Mouse (Mus musculus): ENCODE measurements at regions not wholly inside any gene's neighbourhood (a gene's known extent, or its start where the extent isn't known, plus 50 kb on each side); places are given as distances from the start of the nearest gene placed in this dataset.
"Not testable (repeated sequence)": the region's sequence is repeated elsewhere in the genome, so short reads cannot be mapped to it uniquely, and the experiment has no call there.

DNA sequence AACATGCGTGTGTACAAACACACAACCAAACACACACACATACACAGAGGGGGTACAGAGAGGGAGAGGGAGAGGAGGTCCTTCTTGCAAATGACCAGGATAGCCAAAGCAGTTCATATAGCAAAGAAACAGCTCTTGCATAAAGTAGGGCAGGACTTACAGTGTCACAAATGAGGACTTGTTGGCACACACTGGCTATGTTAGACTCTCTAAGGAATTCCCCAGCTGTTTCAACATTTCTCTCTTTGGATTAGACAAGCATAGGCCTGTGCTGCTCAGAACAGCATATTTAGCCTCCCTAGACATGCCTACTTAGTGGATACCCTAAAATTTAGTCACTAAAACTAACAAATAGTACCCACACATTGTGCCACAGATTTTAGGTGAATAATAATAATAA lies 347.1 kb upstream of the Tbl1xr1 start:
- no peaks in the 10 kb centered on the region for H3K27me3 ChIP-seq (replicated peaks; ENCODE audit: low read depth, poor library complexity, severe bottlenecking)
- no peaks in the 10 kb centered on the region for H3K9me3 ChIP-seq
- WGBS, result 97% methylated on average over 1 of the region's 1 CpGs
- DNase-seq (ENCODE audit: low spot score), result no peak
- H3K27ac ChIP-seq (replicated peaks), result no peak overlapping the region
- no peaks in the 10 kb centered on the region for H3K4me1 ChIP-seq
- no peaks in the 10 kb centered on the region for H3K36me3 ChIP-seq (replicated peaks)
- no peak overlapping the region for H3K4me3 ChIP-seq

- H3K4me3 ChIP-seq; H3K27ac ChIP-seq (replicated peaks): not testable (repeated sequence)
Observed at GRCm38 (mm10) chr3:21735688-21736087, 340.8 kb upstream of the Tbl1xr1 start.

GRCm38 (mm10) chr3:21739720-21740119 lies 336.7 kb upstream of the Tbl1xr1 start:
- WGBS, result 86% methylated on average over 4 of the region's 4 CpGs
- H3K27me3 ChIP-seq (replicated peaks; ENCODE audit: low read depth, poor library complexity, severe bottlenecking), result no peaks in the 10 kb centered on the region
- no peak overlapping the region for H3K4me3 ChIP-seq
- no peak overlapping the region for H3K27ac ChIP-seq (replicated peaks)
- no peaks in the 10 kb centered on the region for H3K36me3 ChIP-seq (replicated peaks)
- H3K4me1 ChIP-seq, result no peaks in the 10 kb centered on the region
- DNase-seq (ENCODE audit: low spot score), result no peak
- H3K9me3 ChIP-seq, result peaks cover 5% of the 10 kb centered on the region; the same call in 1 of the 2 replicates

More at GRCm38 (mm10) chr3:21735688-21736087, 340.8 kb upstream of the Tbl1xr1 start:
- H3K4me1 ChIP-seq; H3K27me3 ChIP-seq (replicated peaks; ENCODE audit: low read depth, poor library complexity, severe bottlenecking); DNase-seq (ENCODE audit: low spot score); H3K9me3 ChIP-seq; H3K36me3 ChIP-seq (replicated peaks): not testable (repeated sequence)
- WGBS, result 97% methylated on average over 2 of the region's 2 CpGs

DNA sequence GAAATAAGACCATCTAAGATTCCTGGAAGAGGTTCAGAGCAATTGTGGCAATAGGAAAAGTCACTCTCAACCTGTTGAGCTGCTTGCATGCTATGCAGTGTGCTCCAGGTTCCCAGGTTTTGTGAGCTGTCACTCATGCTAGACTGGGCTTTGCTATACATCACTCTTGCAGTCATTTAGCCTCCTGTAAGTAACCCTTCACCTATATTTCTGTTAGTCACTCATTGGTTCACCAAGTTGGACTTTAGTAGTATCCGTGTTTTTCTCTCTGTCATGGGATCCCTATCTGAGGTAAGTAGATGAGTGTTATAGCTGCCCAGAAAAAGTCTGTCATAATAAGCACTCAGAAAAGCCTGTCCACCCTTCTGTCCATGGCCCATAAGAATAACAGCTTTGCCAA lies 332.3 kb upstream of the Tbl1xr1 start:
- H3K36me3 ChIP-seq (replicated peaks), result no peaks in the 10 kb centered on the region
- H3K9me3 ChIP-seq, result no peaks in the 10 kb centered on the region
- no peak overlapping the region for H3K27ac ChIP-seq (replicated peaks)
- no peak for DNase-seq (ENCODE audit: low spot score)
- 86% methylated on average over 1 of the region's 1 CpGs for WGBS
- no peaks in the 10 kb centered on the region for H3K27me3 ChIP-seq (replicated peaks; ENCODE audit: low read depth, poor library complexity, severe bottlenecking)
- H3K4me3 ChIP-seq, result no peak overlapping the region
- no peaks in the 10 kb centered on the region for H3K4me1 ChIP-seq

GRCm38 (mm10) chr3:21760516-21761218 lies 315.8 kb upstream of the Tbl1xr1 start:
- H3K4me3 ChIP-seq, result no peak overlapping the region
- H3K9me3 ChIP-seq, result no peaks in the 10 kb centered on the region
- H3K36me3 ChIP-seq (replicated peaks), result no peaks in the 10 kb centered on the region
- no peak overlapping the region for H3K27ac ChIP-seq (replicated peaks)
- DNase-seq (ENCODE audit: low spot score), result no peak
- no peaks in the 10 kb centered on the region for H3K27me3 ChIP-seq (replicated peaks; ENCODE audit: low read depth, poor library complexity, severe bottlenecking)
- H3K4me1 ChIP-seq, result no peaks in the 10 kb centered on the region
- WGBS, result 72% methylated on average over 2 of the region's 2 CpGs

GRCm38 (mm10) chr3:21761219-21761600 lies 315.2 kb upstream of the Tbl1xr1 start:
- DNase-seq (ENCODE audit: low spot score), result no peak
- Histone ChIP-seq H3K36me3 (replicated peaks) (no peaks in the 10 kb centered on the region), H3K27ac (replicated peaks) (no peak overlapping the region), H3K4me3 (no peak overlapping the region), H3K27me3 (replicated peaks; ENCODE audit: low read depth, poor library complexity, severe bottlenecking) (no peaks in the 10 kb centered on the region), H3K9me3 (no peaks in the 10 kb centered on the region), H3K4me1 (no peaks in the 10 kb centered on the region)

- WGBS, result 83% methylated on average over 3 of the region's 3 CpGs
- Histone ChIP-seq H3K9me3 (no peaks in the 10 kb centered on the region), H3K36me3 (replicated peaks) (no peaks in the 10 kb centered on the region), H3K4me3 (no peak overlapping the region), H3K27ac (replicated peaks) (no peak overlapping the region), H3K4me1 (no peaks in the 10 kb centered on the region), H3K27me3 (replicated peaks; ENCODE audit: low read depth, poor library complexity, severe bottlenecking) (no peaks in the 10 kb centered on the region)
- no peak for DNase-seq (ENCODE audit: low spot score)
Observed at GRCm38 (mm10) chr3:21761909-21762308, 314.5 kb upstream of the Tbl1xr1 start.

- Histone ChIP-seq H3K27me3 (replicated peaks; ENCODE audit: low read depth, poor library complexity, severe bottlenecking) (no peaks in the 10 kb centered on the region), H3K27ac (replicated peaks) (no peak overlapping the region), H3K9me3 (no peaks in the 10 kb centered on the region), H3K36me3 (replicated peaks) (no peaks in the 10 kb centered on the region), H3K4me1 (peaks cover 8% of the 10 kb centered on the region), H3K4me3 (no peak overlapping the region)
- WGBS, result 97% methylated on average over 1 of the region's 1 CpGs
- DNase-seq (ENCODE audit: low spot score), result no peak
Observed at GRCm38 (mm10) chr3:21768081-21768480, 308.4 kb upstream of the Tbl1xr1 start.

DNA sequence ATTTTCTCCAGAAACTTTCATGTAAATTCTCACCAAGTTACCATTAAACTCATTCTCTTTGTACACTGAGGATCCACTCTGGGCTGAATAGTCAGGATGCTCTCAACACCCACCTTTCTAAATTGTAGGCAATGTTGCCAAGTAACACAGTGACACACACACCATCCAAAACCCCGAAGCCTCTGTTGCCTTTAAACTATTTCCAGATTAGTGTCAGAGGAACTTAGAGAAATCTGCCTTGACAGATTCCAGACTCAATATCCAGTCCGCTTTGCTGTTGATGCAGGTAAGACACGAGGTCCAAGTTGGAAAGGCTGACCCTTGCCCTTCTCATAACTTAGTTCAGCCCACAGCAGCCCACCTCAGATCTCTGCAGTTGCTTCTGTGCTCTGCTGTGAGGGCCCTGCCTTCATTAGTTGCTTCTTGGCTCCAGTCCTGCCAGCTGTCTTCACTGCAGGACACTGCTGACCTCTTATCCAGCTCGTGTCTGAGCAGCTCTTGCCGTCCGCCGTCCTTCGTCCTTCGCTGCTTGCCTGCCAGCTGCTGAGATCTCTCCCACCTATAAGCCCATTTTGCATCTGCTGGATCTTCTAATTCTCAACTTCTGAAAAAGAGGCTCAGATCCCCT lies 306.4 kb upstream of the Tbl1xr1 start:
- H3K36me3 ChIP-seq (replicated peaks), result no peaks in the 10 kb centered on the region
- peaks cover 8% of the 10 kb centered on the region for H3K4me1 ChIP-seq
- H3K27ac ChIP-seq (replicated peaks), result peak overlapping the region; percentile 59
- peak; percentile 31 for DNase-seq (ENCODE audit: low spot score)
- no peaks in the 10 kb centered on the region for H3K27me3 ChIP-seq (replicated peaks; ENCODE audit: low read depth, poor library complexity, severe bottlenecking)
- 44% methylated on average over 9 of the region's 9 CpGs for whole genome bisulfite sequencing
- H3K9me3 ChIP-seq, result no peaks in the 10 kb centered on the region
- no peak overlapping the region for H3K4me3 ChIP-seq

DNA sequence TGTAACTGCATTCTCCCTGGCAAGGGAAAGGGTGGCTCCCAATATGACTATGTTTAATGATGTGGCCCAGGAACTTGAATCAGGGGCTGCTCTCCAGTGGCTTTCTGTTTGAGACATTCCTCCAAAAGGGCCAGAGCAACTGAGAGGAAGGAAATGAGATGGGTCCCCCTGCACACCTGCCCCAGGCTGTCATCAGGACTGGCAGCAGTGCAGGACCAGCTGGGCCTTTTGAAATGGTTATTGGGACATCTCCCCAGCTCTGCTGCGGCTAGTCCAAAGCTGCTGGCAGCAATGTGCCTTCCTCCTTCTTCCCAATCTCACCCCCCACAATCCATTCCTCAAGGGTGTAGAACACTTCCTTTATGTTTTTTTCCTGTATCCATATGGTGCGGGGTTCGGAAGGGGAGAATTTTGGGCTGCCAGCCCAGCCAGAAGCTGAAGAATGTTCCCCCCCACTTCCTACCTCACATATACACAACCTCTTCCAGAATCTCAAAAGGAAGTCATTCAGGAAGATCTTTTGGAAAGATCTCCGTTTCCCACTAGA lies 304.6 kb upstream of the Tbl1xr1 start:
- DNase-seq (ENCODE audit: low spot score), result no peak
- no peaks in the 10 kb centered on the region for H3K27me3 ChIP-seq (replicated peaks; ENCODE audit: low read depth, poor library complexity, severe bottlenecking)
- no peaks in the 10 kb centered on the region for H3K36me3 ChIP-seq (replicated peaks)
- peaks cover 8% of the 10 kb centered on the region for H3K4me1 ChIP-seq
- H3K27ac ChIP-seq (replicated peaks), result no peak overlapping the region
- no peak overlapping the region for H3K4me3 ChIP-seq
- no peaks in the 10 kb centered on the region for H3K9me3 ChIP-seq
- WGBS, result 90% methylated on average over 4 of the region's 4 CpGs

DNA sequence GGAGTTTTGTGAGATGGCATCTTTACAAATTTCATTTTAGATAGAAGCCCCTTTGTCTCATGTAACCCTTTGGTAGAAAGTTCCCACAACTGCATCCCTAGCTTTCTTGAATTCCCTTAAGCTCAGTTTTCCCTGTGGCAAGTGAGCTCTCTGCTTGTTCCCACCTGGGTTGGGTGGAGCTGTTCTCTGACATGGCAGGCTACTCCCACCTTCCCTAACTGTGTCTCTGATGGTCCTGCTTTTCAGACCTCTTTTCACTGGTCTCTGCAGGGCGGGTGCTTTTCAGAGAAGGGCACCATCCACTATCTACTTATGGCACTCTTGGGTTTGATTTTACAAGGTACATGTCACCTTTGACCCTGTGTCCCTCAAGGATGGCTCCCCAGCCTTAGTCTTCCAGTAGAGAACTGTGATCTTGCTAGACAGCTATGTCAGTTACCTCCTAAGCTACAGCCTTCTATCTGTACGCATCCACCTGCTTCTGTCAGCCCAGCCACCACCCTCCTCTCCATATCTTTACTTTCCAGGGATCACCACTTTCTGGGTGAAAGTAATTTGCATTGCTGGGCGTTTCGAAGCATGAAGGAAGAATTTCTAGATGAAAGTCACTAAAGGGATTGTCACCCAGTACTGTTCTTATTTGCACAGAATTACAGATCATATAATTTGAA lies 302.1 kb upstream of the Tbl1xr1 start:
- Histone ChIP-seq H3K36me3 (replicated peaks) (no peaks in the 10 kb centered on the region), H3K4me1 (peaks cover 8% of the 10 kb centered on the region), H3K4me3 (no peak overlapping the region), H3K9me3 (no peaks in the 10 kb centered on the region), H3K27ac (replicated peaks) (no peak overlapping the region), H3K27me3 (replicated peaks; ENCODE audit: low read depth, poor library complexity, severe bottlenecking) (no peaks in the 10 kb centered on the region)
- no peak for DNase-seq (ENCODE audit: low spot score)
- 89% methylated on average over 4 of the region's 4 CpGs for WGBS

- no peaks in the 10 kb centered on the region for H3K27me3 ChIP-seq (replicated peaks; ENCODE audit: low read depth, poor library complexity, severe bottlenecking)
- no peak overlapping the region for H3K27ac ChIP-seq (replicated peaks)
- DNase-seq (ENCODE audit: low spot score), result no peak
- H3K4me3 ChIP-seq, result no peak overlapping the region
- 72% methylated on average over 4 of the region's 4 CpGs for WGBS
- H3K36me3 ChIP-seq (replicated peaks), result no peaks in the 10 kb centered on the region
- no peaks in the 10 kb centered on the region for H3K4me1 ChIP-seq
- no peaks in the 10 kb centered on the region for H3K9me3 ChIP-seq
Observed at GRCm38 (mm10) chr3:21778789-21779188, 297.7 kb upstream of the Tbl1xr1 start.
